Mouse (Mus musculus) megakaryocyte, embryonic 14.5 days (primary cell): ENCODE results near the gene U2af1.

Source experiments
- FLI1 ChIP-seq: IDR thresholded peaks from 2 replicates; pipeline ENCODE4 v1.6.1; 2012; ENCODE audit warnings: low read length, inconsistent platforms, mixed read lengths
- GATA1 ChIP-seq: IDR thresholded peaks from 3 replicates; pipeline ENCODE4 v1.6.1; 2012; ENCODE audit warnings: mixed read lengths, low read length, inconsistent platforms, borderline replicate concordance

DNA sequence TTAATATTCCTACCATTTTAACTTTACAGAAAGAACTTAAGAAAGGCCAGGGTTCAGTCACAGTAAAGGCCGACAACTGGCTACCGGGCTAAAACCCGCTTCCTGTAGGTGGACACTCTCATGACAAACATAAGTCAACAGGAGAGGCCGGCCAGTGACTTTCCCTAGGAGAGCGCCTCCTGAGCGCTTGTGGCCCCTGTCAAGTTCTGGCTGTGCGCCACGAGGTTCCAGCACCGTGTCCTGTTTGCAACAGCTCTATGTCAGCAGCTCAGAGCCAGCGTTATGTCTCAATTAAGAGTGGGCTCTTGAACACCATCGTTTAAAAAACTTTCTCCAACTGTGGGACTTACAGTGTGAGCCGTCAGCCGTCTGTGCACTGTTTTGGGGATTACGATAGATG is 6.5 kb downstream of the U2af1 start:
- TF ChIP-seq GATA1 (no peak), FLI1 (no peak)
